Mouse (Mus musculus): ENCODE measurements around the gene Alg14.

Gene Alg14

GRCm38 (mm10) chr3:121407417-121407816 is 115.8 kb downstream of the Alg14 start:
- DNase-seq (ENCODE audit: inconsistent ontology term), result no peak

- DNase-seq (ENCODE audit: inconsistent ontology term), result no peak
Measured at GRCm38 (mm10) chr3:121408386-121408785, 116.8 kb downstream of the Alg14 start.

GRCm38 (mm10) chr3:121411450-121411849 is 119.9 kb downstream of the Alg14 start:
- no peak for DNase-seq (ENCODE audit: inconsistent ontology term)
